ENCODE assay signal across 8 mouse cellular contexts in genomic region chr9:20976216-20976960, GRCm38 (mm10). TPM values are rescaled to one million over a fixed set of nuclear protein-coding genes. Genes with fewer than 3 reads are reported as not detected.
DNase-seq lines count a peak whose midpoint lies in the region; ATAC-seq and TF ChIP-seq lines count a peak whose summit lies in the region.

S1pr2 (minus strand) TSS chr9:20976781.

- TF ChIP-seq POLR2A in kidney, adult 2 months (IDR thresholded peaks at IDR 0.05; ENCODE audit: low read depth, low read length), result no peak
- 0 out of 2 replicates have a peak, but pooled peaks have one; percentile 40 for TF ChIP-seq POLR2A in liver, adult 2 months (IDR thresholded peaks at IDR 0.05; ENCODE audit: extremely low read depth, insufficient read depth, low read length)

- peak within 1 kb of the TSS; percentile 94 for H3K9ac ChIP-seq in embryonic facial prominence, embryonic 15.5 days
- peak within 1 kb of the TSS; percentile 92 for H3K9ac ChIP-seq in liver, adult 2 months (ENCODE audit: low read depth, low read length)

- no peaks in the 10 kb centered on the region for H3K27me3 ChIP-seq in embryonic facial prominence, embryonic 15.5 days
- H3K27me3 ChIP-seq in kidney, adult 2 months (replicated peaks; ENCODE audit: control insufficient read depth, insufficient read depth, low read length), result no peaks in the 10 kb centered on the region
- H3K27me3 ChIP-seq in liver, adult 2 months (ENCODE audit: control insufficient read depth, insufficient read depth, low read length), result no peaks in the 10 kb centered on the region

- WGBS in embryonic facial prominence, embryonic 15.5 days, result under 1% methylated on average over 45 of the region's 47 CpGs
- WGBS in kidney, adult 2 months, result under 1% methylated on average over 45 of the region's 47 CpGs
- WGBS in liver, adult 2 months, result under 1% methylated on average over 47 of the region's 47 CpGs

- H3K9me3 ChIP-seq in embryonic facial prominence, embryonic 15.5 days (replicated peaks), result no peaks in the 10 kb centered on the region

- ATAC-seq in embryonic facial prominence, embryonic 15.5 days (ENCODE audit: insufficient number of reproducible peaks, low FRiP score, low TSS enrichment, low read depth), result peak; percentile 78

- H3K27ac ChIP-seq in embryonic facial prominence, embryonic 15.5 days (replicated peaks), result peak within 1 kb of the TSS; percentile 99
- H3K27ac ChIP-seq in kidney, adult 2 months (ENCODE audit: insufficient read depth, low read depth, low read length), result 0 out of 2 replicates have a peak within 1 kb of the TSS, but pooled peaks have one; percentile 24
- H3K27ac ChIP-seq in liver, adult 2 months (replicated peaks; ENCODE audit: insufficient read depth, low read depth, low read length), result peak within 1 kb of the TSS; percentile 58

- H3K4me3 ChIP-seq in embryonic facial prominence, embryonic 15.5 days (replicated peaks), result peak within 1 kb of the TSS; percentile 97
- H3K4me3 ChIP-seq in kidney, adult 2 months (ENCODE audit: insufficient read depth, low read depth, low read length), result peak within 1 kb of the TSS; percentile 66
- H3K4me3 ChIP-seq in liver, adult 2 months (ENCODE audit: insufficient read depth, low read depth, low read length), result peak within 1 kb of the TSS; percentile 88

- H3K4me2 ChIP-seq in embryonic facial prominence, embryonic 15.5 days (replicated peaks), result peak within 1 kb of the TSS; percentile 85

- no peaks in the 10 kb centered on the region for H3K36me3 ChIP-seq in embryonic facial prominence, embryonic 15.5 days
- no peaks in the 10 kb centered on the region for H3K36me3 ChIP-seq in kidney, adult 2 months (ENCODE audit: control insufficient read depth, insufficient read depth, low read length)
- no peaks in the 10 kb centered on the region for H3K36me3 ChIP-seq in liver, adult 2 months (ENCODE audit: control insufficient read depth, insufficient read depth, low read length)

- H3K79me2 ChIP-seq in liver, adult 2 months (ENCODE audit: control insufficient read depth, insufficient read depth, low read length), result peaks cover 4% of the 10 kb centered on the region; the same call in 1 of the 2 replicates

- DNase-seq in 3134 (ENCODE audit: extremely low read depth, insufficient read length, low spot score), result peak; percentile 89
- DNase-seq in adipocyte (ENCODE audit: low spot score), result peak; percentile 78
- peak; percentile 88 for DNase-seq in heart, adult 8-10 months (ENCODE audit: low spot score)
- peak; percentile 84 for DNase-seq in kidney, adult 2 months
- DNase-seq in liver, adult 2 months (ENCODE audit: extremely low read depth, low read depth, low spot score), result peak; percentile 66
- peak; percentile 27 to 63 for DNase-seq in monocyte, adult 2 months (ENCODE audit: low read depth in 1 of 2, low spot score in 2 of 2)
- DNase-seq in spleen, postnatal 36 days (ENCODE audit: low spot score in 2 of 2), result peak; percentile 53 to 59

- peaks cover 64% of the 10 kb centered on the region for H3K4me1 ChIP-seq in embryonic facial prominence, embryonic 15.5 days
- H3K4me1 ChIP-seq in kidney, adult 2 months (ENCODE audit: control insufficient read depth, insufficient read depth, low read length), result no peaks in the 10 kb centered on the region
- peaks cover 5% of the 10 kb centered on the region for H3K4me1 ChIP-seq in liver, adult 2 months (ENCODE audit: control insufficient read depth, insufficient read depth, low read length)

- no peak for TF ChIP-seq CTCF in kidney, adult 2 months (conservative IDR thresholded peaks at IDR 0.05; ENCODE audit: insufficient read depth, insufficient read length, low read depth, low read length)
- TF ChIP-seq CTCF in liver, adult 2 months (IDR thresholded peaks at IDR 0.05; ENCODE audit: low read depth, low read length), result no peak

RNA-seq across cellular contexts. Expression of gene S1pr2, which starts in this region (rescaled TPM):
- 61.8 and 68.5 TPM in 2 replicates for polyA plus RNA-seq in embryonic facial prominence, embryonic 15.5 days (2015; fragmentation: Nextera tagmentation; extraction: Ambion mirVana)
- 1 to 10 TPM; 1.8 to 6.8 (median 4.6) TPM for total RNA-seq in heart, adult 8-10 months (2022)
- polyA plus RNA-seq in kidney, adult 2 months (2012; rRNA removed), result 3.5 and 4.0 TPM in 2 replicates
- 1.2 and 2.1 TPM in 2 replicates for total RNA-seq in liver, adult 2 months (2014; rRNA removed)
- 2.9 and 3.9 TPM in 2 replicates for polyA plus RNA-seq in liver, adult 2 months (2012; rRNA removed)

Comparison
In these comparisons a context has a peak if more than half of its experiments do, and no peak if none do; other contexts are left out.
1. Peak in every context shown above with its lines: DNase-seq, ATAC-seq, H3K4me3 ChIP-seq and H3K27ac ChIP-seq.
2. RNA of gene S1pr2 (polyA plus RNA-seq): 61.8 to 68.5 TPM in embryonic facial prominence, embryonic 15.5 days; 2.9 to 3.9 TPM in liver, adult 2 months and 3.5 to 4.0 TPM in kidney, adult 2 months; every median in the first group is over 10 times any median in the second.
3. H3K27ac ChIP-seq: peak in every context shown above with its lines; median percentile 99 in embryonic facial prominence, embryonic 15.5 days; 58 in liver, adult 2 months; 24 in kidney, adult 2 months.